Mouse (Mus musculus): ENCODE data around the gene Gng12. TPM values are rescaled to one million over a fixed set of nuclear protein-coding genes. Genes with fewer than 3 reads are reported as not detected.
"Not testable (repeated sequence)": the region's sequence is repeated elsewhere in the genome, so short reads cannot be mapped to it uniquely, and the experiment has no call there.

The Gng12 gene
- polyA plus RNA-seq, 1 experiment = 246 TPM

DNA sequence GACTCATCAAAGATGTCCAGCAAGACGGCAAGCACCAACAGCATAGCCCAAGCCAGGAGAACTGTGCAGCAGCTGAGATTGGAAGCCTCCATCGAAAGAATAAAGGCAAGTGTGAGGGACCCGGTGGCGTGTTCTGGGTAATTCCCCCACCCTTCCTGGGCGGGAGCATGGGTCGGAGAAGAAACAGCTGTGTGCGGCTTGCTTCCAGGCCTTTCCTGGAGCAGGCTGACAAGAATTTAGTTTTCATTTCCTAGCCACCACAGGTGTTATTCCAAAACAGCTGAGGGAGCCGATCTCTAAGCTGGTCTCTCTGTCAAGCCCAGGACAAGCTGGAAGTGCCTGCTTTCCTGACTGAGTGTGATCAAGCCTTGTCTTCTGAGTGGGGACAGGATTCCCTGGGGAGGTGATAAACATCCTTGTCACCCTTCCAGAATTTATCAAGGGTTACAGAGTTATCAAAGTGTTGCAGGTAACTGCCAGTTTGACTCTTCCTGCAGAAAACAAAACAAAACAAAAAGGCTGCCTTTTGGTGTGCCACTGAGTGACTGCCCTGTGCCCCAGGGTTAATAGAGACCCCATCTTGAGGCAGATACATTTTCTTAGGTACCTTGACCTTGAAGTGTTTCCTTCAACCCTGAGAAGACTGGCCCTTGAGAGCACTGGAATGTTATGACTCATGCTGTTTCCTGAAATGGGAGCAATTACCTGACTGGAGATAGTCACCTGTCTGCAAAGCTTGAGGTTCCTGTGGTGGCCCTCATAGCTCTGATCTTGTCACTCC is 119.7 kb downstream of the Gng12 start:
- no peak for TF ChIP-seq CTCF (IDR thresholded peaks at IDR 0.05; ENCODE audit: borderline replicate concordance, insufficient read depth, low read length)
- no peak for TF ChIP-seq POLR2A (IDR thresholded peaks at IDR 0.05; ENCODE audit: low read depth, low read length)
- H3K27ac ChIP-seq (ENCODE audit: insufficient read depth, low read length) = no peak overlapping the region
- no peak overlapping the region for H3K4me3 ChIP-seq (ENCODE audit: insufficient read depth, low read length)
- H3K4me1 ChIP-seq (ENCODE audit: control insufficient read depth, insufficient read depth, low read length) = peaks cover 5% of the 10 kb centered on the region; the same call in 1 of the 2 replicates

DNA sequence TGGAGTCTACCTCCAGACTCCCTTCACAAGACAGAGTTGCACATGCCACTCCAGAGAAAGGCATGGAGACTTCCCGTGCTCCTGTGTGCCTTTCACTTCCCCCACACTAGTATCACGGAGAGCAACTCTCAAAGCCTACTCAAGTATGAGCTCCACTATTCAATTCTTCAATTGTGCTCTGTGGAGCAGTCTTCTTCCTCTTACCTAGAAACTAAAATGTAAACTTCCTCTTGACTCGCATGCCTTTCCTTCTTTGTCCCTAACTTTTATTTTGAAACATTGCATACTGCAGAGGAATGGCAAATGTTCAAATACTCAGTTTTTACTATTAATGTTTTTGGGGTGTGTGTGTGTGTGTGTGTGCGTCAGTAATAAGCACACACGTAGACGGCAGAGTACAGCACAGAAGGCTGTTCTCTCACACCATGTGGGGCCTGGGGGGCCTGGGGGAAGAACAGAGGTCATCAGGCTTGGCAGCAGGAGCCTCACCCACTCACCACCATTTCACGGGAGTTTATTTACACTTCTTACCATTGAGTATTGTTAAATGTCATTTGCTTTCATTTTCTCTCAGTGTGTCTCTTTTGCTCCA is 120.4 kb downstream of the Gng12 start:
- H3K4me3 ChIP-seq (ENCODE audit: insufficient read depth, low read length) = no peak overlapping the region
- H3K4me1 ChIP-seq (ENCODE audit: control insufficient read depth, insufficient read depth, low read length) = peaks cover 5% of the 10 kb centered on the region; the same call in 1 of the 2 replicates
- no peak overlapping the region for H3K27ac ChIP-seq (ENCODE audit: insufficient read depth, low read length)
- TF ChIP-seq POLR2A (IDR thresholded peaks at IDR 0.05; ENCODE audit: low read depth, low read length) (no peak), CTCF (IDR thresholded peaks at IDR 0.05; ENCODE audit: borderline replicate concordance, insufficient read depth, low read length) (no peak)

DNA sequence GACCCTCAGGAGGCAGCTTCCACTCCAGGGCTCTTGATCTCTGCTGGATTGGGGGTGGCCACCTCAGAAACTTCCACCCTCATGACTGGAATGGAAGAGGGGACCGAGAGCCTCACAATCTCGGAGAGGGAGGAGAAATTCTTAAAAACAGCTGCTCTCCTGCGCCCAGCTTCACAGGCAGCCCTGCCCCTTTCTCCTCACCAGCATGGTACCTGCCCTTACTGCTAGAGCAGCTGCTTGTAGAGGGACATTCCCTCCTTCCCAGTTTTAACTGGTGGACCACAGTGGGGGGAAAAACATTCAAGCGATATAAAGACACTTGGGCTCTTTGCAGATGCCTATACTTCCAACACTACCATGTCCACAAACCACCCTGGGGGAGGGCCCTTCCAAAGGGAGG is 122.2 kb downstream of the Gng12 start:
- H3K27ac ChIP-seq (ENCODE audit: insufficient read depth, low read length) = no peak overlapping the region
- TF ChIP-seq POLR2A (IDR thresholded peaks at IDR 0.05; ENCODE audit: low read depth, low read length) = no peak
- TF ChIP-seq CTCF (IDR thresholded peaks at IDR 0.05; ENCODE audit: borderline replicate concordance, insufficient read depth, low read length) = no peak
- no peak overlapping the region for H3K4me3 ChIP-seq (ENCODE audit: insufficient read depth, low read length)
- H3K4me1 ChIP-seq (ENCODE audit: control insufficient read depth, insufficient read depth, low read length) = peaks cover 5% of the 10 kb centered on the region; the same call in 1 of the 2 replicates

DNA sequence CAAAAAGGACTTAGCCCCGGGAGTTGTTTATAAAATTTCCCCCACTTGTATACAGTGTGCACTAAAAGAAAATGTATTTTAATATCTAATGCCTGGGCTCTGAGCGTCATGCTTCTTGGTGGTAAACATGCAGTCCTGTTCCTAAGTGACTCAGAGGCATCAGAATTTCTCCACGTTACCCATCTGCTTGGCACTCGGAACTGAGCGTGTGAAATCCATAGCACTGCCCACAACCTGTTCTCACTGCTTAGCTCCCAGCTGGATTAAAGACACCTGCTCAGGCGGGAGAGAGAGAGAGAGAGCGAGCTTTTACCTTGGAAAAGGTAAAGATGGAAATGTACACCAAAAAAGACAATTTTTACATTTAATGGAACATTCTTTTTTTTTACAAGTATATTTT is 122.8 kb downstream of the Gng12 start:
- H3K4me1 ChIP-seq (ENCODE audit: control insufficient read depth, insufficient read depth, low read length); H3K27ac ChIP-seq (ENCODE audit: insufficient read depth, low read length); H3K4me3 ChIP-seq (ENCODE audit: insufficient read depth, low read length): not testable (repeated sequence)

DNA sequence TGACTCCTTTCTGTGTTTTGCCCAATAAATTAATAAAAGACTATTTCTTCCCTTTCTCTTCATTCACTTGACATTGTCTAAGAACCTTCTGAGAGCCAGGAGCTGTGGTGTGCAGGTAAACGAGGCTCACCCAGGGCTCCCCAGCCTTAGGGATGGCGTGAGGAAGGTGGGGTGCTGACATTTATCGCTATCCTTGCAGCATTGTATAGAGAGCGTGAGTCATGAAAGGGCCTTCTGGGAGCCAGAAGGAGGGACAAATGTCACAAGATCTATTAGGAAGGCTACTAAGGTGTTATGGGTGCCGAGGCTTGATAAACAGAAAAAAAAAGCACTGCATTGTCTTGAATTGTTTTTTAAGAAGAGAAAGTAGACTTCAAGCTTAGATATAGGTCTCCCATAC is 125.1 kb downstream of the Gng12 start:
- H3K27ac ChIP-seq (ENCODE audit: insufficient read depth, low read length) = no peak overlapping the region
- no peaks in the 10 kb centered on the region for H3K4me1 ChIP-seq (ENCODE audit: control insufficient read depth, insufficient read depth, low read length)
- TF ChIP-seq CTCF (IDR thresholded peaks at IDR 0.05; ENCODE audit: borderline replicate concordance, insufficient read depth, low read length) (no peak), POLR2A (IDR thresholded peaks at IDR 0.05; ENCODE audit: low read depth, low read length) (no peak)
- H3K4me3 ChIP-seq (ENCODE audit: insufficient read depth, low read length) = no peak overlapping the region

DNA sequence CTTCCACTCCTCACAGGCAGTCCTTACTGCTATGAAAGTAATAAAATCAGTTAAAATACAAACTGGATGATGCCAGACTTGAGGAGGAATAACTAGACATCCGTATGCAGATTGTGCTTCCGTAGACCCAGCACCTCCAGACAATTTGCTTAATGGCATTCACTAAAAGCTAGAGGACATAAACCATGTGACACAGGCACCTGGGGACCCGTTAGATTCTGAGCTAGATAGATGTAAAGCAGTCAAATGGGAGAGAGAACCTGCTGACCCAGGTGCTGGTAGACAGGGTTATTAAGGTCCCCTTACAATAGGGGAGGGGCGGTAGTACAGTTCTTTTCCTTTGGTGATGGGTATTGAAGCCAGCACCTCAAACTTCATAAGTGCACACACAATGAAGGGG is 127.5 kb downstream of the Gng12 start:
- no peak for TF ChIP-seq CTCF (IDR thresholded peaks at IDR 0.05; ENCODE audit: borderline replicate concordance, insufficient read depth, low read length)
- no peak for TF ChIP-seq POLR2A (IDR thresholded peaks at IDR 0.05; ENCODE audit: low read depth, low read length)
- H3K27ac ChIP-seq (ENCODE audit: insufficient read depth, low read length) = no peak overlapping the region
- no peak overlapping the region for H3K4me3 ChIP-seq (ENCODE audit: insufficient read depth, low read length)
- H3K4me1 ChIP-seq (ENCODE audit: control insufficient read depth, insufficient read depth, low read length) = no peaks in the 10 kb centered on the region

DNA sequence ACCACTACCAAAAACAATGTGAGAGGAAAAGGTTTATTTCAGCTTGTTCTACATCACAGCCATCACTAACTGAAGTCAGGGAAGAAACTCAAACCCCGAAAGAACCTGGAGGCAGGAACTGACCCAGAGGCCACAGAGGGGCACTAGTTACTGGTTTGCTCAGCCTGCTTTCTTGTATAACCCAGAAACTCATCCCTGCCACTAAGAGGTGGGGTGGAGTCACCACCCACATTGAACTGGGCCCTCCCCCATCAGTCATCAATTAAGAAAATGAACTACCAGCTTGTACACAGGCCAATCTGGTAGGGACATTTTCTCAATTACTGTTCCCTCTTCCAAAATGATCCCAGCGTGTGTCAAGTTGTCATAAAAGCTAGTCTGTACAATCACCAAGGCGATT is 130.5 kb downstream of the Gng12 start:
- no peak for TF ChIP-seq CTCF (IDR thresholded peaks at IDR 0.05; ENCODE audit: borderline replicate concordance, insufficient read depth, low read length)
- TF ChIP-seq POLR2A (IDR thresholded peaks at IDR 0.05; ENCODE audit: low read depth, low read length) = no peak
- no peak overlapping the region for H3K4me3 ChIP-seq (ENCODE audit: insufficient read depth, low read length)
- H3K4me1 ChIP-seq (ENCODE audit: control insufficient read depth, insufficient read depth, low read length) = no peaks in the 10 kb centered on the region
- H3K27ac ChIP-seq (ENCODE audit: insufficient read depth, low read length) = no peak overlapping the region

DNA sequence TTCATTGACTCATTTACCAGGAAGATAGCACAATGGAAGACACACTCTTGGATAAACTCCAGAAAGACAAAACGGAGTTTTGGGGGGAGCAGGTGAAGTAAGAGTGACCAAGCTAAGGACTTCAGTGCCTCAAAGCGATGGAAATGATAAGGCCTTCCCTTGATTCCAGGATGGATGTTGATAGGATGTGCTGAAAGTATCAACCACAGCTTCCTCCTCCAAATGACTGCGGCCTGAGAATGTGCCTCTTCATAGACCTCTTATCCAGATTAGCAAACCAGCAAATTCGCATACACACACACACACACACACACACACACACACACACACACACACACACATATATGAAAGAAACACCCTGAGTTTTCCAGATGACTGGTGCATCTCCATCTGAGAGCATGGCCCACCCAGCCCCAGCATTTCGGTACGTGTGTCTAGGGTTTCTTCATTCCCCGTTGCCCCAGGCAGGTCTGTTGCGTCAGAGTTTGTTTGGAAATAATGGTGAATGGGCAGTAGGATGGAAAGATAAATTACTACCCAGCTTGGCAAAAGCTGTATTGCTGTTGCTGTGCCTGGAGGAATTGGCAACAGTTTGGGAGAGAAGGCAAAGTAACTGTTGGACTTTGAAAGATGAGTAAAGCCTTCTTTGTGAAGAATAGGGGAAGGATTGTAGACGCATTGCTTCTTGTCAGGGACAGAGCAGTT is 131.4 kb downstream of the Gng12 start:
- H3K4me3 ChIP-seq (ENCODE audit: insufficient read depth, low read length) = no peak overlapping the region
- no peak for TF ChIP-seq POLR2A (IDR thresholded peaks at IDR 0.05; ENCODE audit: low read depth, low read length)
- TF ChIP-seq CTCF (IDR thresholded peaks at IDR 0.05; ENCODE audit: borderline replicate concordance, insufficient read depth, low read length) = no peak
- H3K27ac ChIP-seq (ENCODE audit: insufficient read depth, low read length) = no peak overlapping the region
- H3K4me1 ChIP-seq (ENCODE audit: control insufficient read depth, insufficient read depth, low read length) = no peaks in the 10 kb centered on the region

DNA sequence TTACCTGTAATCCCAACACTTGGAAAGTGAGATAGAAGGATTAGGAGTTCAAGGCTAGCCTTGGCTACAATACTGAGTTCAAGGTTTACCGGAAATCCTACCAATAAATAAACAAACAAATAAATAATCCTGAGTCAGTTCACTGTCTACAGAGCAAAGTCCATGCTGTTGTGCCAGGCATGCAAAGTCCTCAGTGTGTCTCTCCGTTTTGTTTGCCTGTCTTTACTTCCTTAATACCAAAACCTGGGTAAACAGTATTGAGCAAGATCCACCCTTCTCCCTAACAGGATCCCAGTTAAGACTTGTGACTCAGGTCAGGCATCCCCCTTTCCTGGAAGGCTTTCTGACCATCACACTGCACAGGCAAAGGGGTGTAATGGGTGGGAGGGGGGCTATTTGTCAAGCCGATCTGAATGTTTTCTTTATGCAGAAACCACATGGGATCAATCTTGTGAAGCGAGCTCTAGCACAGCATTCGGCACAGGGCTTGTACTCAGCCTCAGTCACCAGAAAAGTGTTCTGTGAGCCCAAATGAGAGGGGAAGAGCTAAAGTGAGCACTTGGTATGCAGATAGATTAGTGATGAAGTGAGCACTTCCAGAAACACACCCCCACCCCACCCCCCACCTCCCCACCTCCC is 133.2 kb downstream of the Gng12 start:
- Histone ChIP-seq H3K4me3 (ENCODE audit: insufficient read depth, low read length) (no peak overlapping the region), H3K27ac (ENCODE audit: insufficient read depth, low read length) (peak overlapping the region; percentile 59), H3K4me1 (ENCODE audit: control insufficient read depth, insufficient read depth, low read length) (0 out of 2 replicates have a peak, but pooled peaks cover 1% of the 10 kb centered on the region)
- TF ChIP-seq POLR2A (IDR thresholded peaks at IDR 0.05; ENCODE audit: low read depth, low read length) = no peak
- no peak for TF ChIP-seq CTCF (IDR thresholded peaks at IDR 0.05; ENCODE audit: borderline replicate concordance, insufficient read depth, low read length)
